Mouse (Mus musculus) liver, embryonic 14.5 days (tissue): ENCODE results near the gene Vezt.

Source experiments
- CTCF ChIP-seq: IDR thresholded peaks from 2 replicates; pipeline ENCODE4 v1.5.1; 2016; ENCODE audit warnings: antibody characterized with exemption, low read depth, control low read depth
- EP300 ChIP-seq: IDR thresholded peaks from 2 replicates; pipeline ENCODE4 v1.6.1; 2016; ENCODE audit warnings: antibody characterized with exemption, low read depth

DNA sequence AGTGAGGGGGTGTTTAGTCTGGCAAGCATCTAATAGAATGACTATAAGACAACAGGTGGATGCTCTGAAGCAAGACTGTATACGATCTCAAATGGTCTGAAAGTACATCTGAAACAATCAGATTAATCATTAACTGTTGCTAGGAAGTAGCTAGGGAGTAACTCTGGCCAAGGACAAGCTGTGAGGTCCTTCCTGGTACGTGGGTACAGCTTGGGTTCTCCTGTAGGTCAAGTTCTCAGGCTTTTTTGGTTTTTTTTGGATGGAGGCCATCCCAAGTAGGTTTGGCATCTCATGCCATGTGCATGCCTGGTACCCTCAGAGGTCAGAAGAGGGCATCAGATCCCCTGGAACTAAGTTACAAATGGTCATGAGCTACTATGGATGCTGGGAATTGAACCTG lies 136.3 kb downstream of the Vezt start:
- TF ChIP-seq CTCF (no peak), EP300 (no peak)
